Mouse (Mus musculus): Measurements from ENCODE around the gene Ddr2. TPM values are rescaled to one million over a fixed set of nuclear protein-coding genes. Genes with fewer than 3 reads are reported as not detected.

The Ddr2 gene
- total and polyA plus RNA-seq, 3 experiments = 0.04 TPM; not detected in 2

DNA sequence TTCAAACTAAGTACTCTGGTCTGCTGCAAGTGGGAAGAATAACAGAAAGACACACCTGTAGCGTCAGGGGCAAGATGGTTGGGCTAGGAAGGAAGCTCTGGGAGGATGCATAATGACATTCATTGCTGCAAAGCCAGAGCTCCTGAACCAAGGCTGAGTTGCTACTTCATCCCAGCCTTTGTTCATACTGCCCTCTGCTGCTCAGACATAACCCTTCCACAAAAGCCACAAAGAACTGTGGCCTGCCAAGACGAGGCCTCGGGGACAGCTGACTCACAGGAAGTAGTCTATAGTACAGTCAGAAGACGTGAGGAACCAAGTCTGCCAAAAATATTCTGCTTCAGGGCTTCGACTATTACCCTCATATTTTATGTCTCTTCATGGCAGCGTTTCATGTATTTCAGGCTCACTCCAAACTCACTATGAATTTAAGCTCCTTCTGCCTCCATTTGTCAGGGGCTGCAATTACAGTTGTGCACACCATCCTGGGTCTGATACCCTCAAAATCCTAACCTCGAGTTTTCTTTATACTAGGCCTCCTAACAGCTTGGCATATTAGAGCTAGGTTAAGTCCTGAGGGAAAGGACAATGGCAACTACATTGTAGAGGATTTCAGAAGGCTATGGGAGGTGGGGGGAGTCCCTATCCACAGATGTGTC lies 25.9 kb upstream of the Ddr2 start (continued):
- TF ChIP-seq RCOR1 (IDR thresholded peaks at IDR 0.05; ENCODE audit: low read depth, low read length) (no peak), GABPA (IDR thresholded peaks at IDR 0.05; ENCODE audit: low read depth, low read length) (no peak), ETS1 (IDR thresholded peaks at IDR 0.05; ENCODE audit: low read depth, low read length) (peak; percentile 76), POLR2A (IDR thresholded peaks at IDR 0.05; ENCODE audit: control insufficient read depth in 1 of 2, insufficient read depth in 1 of 2, low read depth in 1 of 2, low read length in 2 of 2, poor library complexity in 1 of 2) (no peak), MYC (IDR thresholded peaks at IDR 0.05; ENCODE audit: low read depth, low read length) (no peak), MAZ (IDR thresholded peaks at IDR 0.05; ENCODE audit: low read depth, low read length) (no peak), UBTF (IDR thresholded peaks at IDR 0.05; ENCODE audit: borderline replicate concordance, insufficient read depth, low read depth, low read length) (no peak), KAT2A (conservative IDR thresholded peaks at IDR 0.05; ENCODE audit: low read depth, low read length) (no peak), SIN3A (IDR thresholded peaks at IDR 0.05; ENCODE audit: low read length) (peak; percentile 38; the same call in 1 of the 2 replicates), HCFC1 (IDR thresholded peaks at IDR 0.05; ENCODE audit: low read depth, low read length) (no peak), MAFK (IDR thresholded peaks at IDR 0.05; ENCODE audit: borderline replicate concordance, low read depth, low read length) (no peak), BHLHE40 (IDR thresholded peaks at IDR 0.05; ENCODE audit: borderline replicate concordance, low read depth, low read length) (no peak)

DNA sequence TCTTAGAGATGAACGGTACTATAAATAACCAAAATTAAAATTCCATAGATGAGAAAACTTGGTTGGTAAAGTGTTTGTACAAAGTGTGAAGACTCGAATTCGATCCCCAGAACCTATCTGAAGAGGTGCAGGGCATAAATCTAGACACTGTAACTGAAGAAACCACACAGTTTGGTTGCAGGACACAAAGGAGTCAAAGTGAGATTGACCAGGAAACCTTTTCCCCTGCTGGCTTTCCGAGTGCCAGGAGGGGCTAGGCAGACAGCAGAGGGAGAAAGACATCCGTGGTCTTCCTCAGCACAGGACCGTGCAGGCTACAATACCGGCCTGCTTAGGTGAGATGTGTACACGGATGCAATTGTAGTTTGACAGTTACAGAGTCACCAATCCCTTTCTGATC lies 23.7 kb upstream of the Ddr2 start:
- Histone ChIP-seq H3K27me3 (ENCODE audit: control insufficient read depth in 1 of 2, insufficient read depth in 2 of 2, low read length in 2 of 2) (no peaks in the 10 kb centered on the region), H3K9ac (ENCODE audit: control insufficient read depth, low read depth, low read length, poor library complexity, severe bottlenecking) (no peak overlapping the region), H3K9me3 (replicated peaks; ENCODE audit: insufficient read depth, low read length) (no peaks in the 10 kb centered on the region), H3K79me2 (ENCODE audit: control insufficient read depth, insufficient read depth, low read length, poor library complexity) (no peaks in the 10 kb centered on the region), H3K4me3 (ENCODE audit: control insufficient read depth in 1 of 2, insufficient read depth in 1 of 2, low read depth in 2 of 2, low read length in 2 of 2) (no peak overlapping the region), H3K27ac (ENCODE audit: control insufficient read depth, low read depth, low read length) (no peak overlapping the region), H3K4me1 (ENCODE audit: control insufficient read depth in 1 of 2, insufficient read depth in 2 of 2, low read length in 2 of 2) (no peaks in the 10 kb centered on the region), H3K36me3 (ENCODE audit: control insufficient read depth in 1 of 2, insufficient read depth in 2 of 2, low read length in 2 of 2) (peaks cover 0 to 2% of the 10 kb centered on the region in 2 experiments; a peak in 2 of 4 replicates)
- no peak for DNase-seq (ENCODE audit: low read depth, low spot score)
- no peak for TF ChIP-seq HCFC1 (IDR thresholded peaks at IDR 0.05; ENCODE audit: low read depth, low read length)
- no peak for TF ChIP-seq USF2 (IDR thresholded peaks at IDR 0.05; ENCODE audit: borderline replicate concordance in 1 of 2, insufficient read depth in 1 of 2, low read depth in 1 of 2, low read length in 2 of 2)
- TF ChIP-seq GATA1 (IDR thresholded peaks at IDR 0.05; ENCODE audit: low read depth, low read length) = no peak
- no peak for TF ChIP-seq MYB (IDR thresholded peaks at IDR 0.05; ENCODE audit: low read depth, low read length)

DNA sequence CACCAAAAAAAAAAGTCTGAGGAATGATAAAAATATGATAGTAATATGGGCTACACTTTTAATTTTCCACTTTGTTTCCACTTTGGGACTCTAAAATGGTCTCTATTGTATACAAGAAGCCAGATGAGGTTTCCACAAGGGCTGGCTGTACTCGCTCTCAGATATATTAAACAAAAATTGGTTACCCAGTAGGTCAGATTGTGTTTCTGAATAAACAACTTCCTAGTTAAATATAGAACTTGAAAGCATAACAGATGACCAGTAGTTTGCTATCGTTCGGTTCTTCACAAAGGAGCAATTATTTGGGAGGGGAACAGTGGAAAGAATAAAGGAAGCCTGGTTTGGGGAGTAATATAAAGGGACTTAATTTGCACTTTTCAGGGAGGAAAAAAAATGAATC lies 20.4 kb upstream of the Ddr2 start:
- no peak overlapping the region for H3K9ac ChIP-seq (ENCODE audit: control insufficient read depth, low read depth, low read length, poor library complexity, severe bottlenecking)
- no peak overlapping the region for H3K4me3 ChIP-seq (ENCODE audit: control insufficient read depth in 1 of 2, insufficient read depth in 1 of 2, low read depth in 2 of 2, low read length in 2 of 2)
- no peaks in the 10 kb centered on the region for H3K4me1 ChIP-seq (ENCODE audit: control insufficient read depth in 1 of 2, insufficient read depth in 2 of 2, low read length in 2 of 2)
- no peaks in the 10 kb centered on the region for H3K79me2 ChIP-seq (ENCODE audit: control insufficient read depth, insufficient read depth, low read length, poor library complexity)
- DNase-seq (ENCODE audit: low read depth, low spot score) = no peak
- no peak for TF ChIP-seq ZKSCAN1 (IDR thresholded peaks at IDR 0.05; ENCODE audit: low read depth, low read length)
- TF ChIP-seq HCFC1 (IDR thresholded peaks at IDR 0.05; ENCODE audit: low read depth, low read length) = no peak
- no peak for TF ChIP-seq ETS1 (IDR thresholded peaks at IDR 0.05; ENCODE audit: low read depth, low read length)
- H3K36me3 ChIP-seq (ENCODE audit: control insufficient read depth in 1 of 2, insufficient read depth in 2 of 2, low read length in 2 of 2) = peaks cover 0 to 2% of the 10 kb centered on the region in 2 experiments; a peak in 2 of 4 replicates
- H3K27me3 ChIP-seq (ENCODE audit: control insufficient read depth in 1 of 2, insufficient read depth in 2 of 2, low read length in 2 of 2) = no peaks in the 10 kb centered on the region
- H3K9me3 ChIP-seq (replicated peaks; ENCODE audit: insufficient read depth, low read length) = no peaks in the 10 kb centered on the region
- H3K27ac ChIP-seq (ENCODE audit: control insufficient read depth, low read depth, low read length) = no peak overlapping the region

Measured in MEL (cell line).